Mouse (Mus musculus): ENCODE data around the gene Gm11939. TPM values are rescaled to one million over a fixed set of nuclear protein-coding genes. Genes with fewer than 3 reads are reported as not detected.

Gm11939 gene
- not detected for total RNA-seq (2023)

DNA sequence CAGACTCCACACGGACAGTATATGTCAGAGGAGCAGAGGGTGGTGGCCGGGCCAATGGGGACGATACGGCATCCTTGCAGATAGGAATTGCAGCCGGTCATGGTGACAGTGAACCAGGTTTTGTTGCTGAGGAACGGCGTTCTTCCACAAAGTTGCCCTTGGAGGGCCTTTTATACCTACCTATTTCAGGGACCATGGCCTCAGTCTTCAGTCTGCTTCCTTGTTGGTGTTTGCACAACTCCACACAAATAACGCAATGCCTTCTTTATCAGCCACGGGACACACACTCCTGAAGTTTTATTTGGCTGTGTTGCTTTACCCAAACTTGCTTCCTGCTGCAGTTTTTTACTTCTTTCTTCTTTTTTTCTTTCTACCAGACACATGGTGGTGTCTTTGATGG lies at the start of gene Gm11939:
Gene Gm11939, minus strand, starts transcription at position 101 of the 400 bp plus-strand sequence.

DNA sequence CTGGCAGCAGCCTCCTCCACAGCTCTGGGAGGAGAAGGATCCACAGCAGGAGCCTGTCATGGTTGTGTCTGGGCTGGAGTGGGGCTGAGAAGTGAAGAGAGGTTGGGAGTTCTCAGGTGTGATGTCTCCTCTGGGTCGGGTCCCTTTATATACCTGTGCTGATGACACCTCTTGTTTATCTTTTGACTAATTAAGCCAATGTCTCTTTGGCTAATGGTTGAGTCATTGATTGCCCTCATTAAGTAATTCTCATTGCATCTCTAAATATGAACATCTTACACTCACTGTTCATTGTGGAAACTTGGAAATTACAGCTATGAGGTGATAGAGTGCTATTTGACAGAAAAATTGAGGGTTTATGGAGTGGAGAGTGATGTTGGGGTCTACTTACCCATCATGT lies 43.9 kb upstream of the Gm11939 start, which contains the start of gene Gm11938:
Gene Gm11938, minus strand, starts transcription at position 101 of the 400 bp plus-strand sequence.

DNA sequence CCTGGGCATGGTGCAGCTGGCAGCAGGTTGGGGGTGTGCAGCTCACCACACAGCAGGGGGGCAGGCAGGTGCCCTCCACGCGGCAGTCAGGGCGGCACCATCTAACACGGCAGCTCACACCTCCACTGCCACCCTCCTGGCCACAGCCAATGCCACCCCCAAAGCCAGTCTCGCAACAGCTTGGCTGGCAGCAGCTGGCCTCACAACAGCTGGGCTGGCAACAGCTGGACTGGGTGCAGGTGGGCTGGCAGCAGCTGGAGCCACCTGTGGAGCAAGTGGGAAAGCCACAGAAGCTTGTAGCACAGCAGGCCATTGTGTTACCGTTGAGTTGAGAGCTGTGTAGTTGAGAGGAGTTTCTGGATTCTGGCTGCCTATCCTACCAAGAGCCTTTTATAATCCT lies 38.5 kb upstream of the Gm11939 start, which contains the start of gene Krtap9-3:
Gene Krtap9-3, minus strand, starts transcription at position 364 of the 400 bp plus-strand sequence.

DNA sequence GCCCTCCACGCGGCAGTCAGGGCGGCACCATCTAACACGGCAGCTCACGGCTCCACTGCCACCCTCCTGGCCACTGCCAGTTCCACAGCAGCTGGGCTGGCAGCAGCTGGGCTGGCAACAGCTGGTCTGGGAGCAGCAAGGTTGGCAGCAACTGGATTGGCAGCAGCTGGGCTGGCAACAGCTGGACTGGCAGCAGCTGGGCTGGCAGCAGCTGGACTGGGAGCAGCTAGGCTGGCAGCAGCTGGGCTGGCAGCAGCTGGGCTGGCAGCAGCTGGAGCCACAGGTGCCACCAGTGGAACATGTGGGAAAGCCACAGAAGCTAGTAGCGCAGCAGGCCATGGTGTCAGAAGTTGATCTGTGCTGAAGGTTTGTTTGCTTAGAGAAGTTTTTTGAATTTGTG lies 31.7 kb upstream of the Gm11939 start, which contains the start of gene Krtap1-3:
Gene Krtap1-3, minus strand, starts transcription at position 359 of the 400 bp plus-strand sequence.

DNA sequence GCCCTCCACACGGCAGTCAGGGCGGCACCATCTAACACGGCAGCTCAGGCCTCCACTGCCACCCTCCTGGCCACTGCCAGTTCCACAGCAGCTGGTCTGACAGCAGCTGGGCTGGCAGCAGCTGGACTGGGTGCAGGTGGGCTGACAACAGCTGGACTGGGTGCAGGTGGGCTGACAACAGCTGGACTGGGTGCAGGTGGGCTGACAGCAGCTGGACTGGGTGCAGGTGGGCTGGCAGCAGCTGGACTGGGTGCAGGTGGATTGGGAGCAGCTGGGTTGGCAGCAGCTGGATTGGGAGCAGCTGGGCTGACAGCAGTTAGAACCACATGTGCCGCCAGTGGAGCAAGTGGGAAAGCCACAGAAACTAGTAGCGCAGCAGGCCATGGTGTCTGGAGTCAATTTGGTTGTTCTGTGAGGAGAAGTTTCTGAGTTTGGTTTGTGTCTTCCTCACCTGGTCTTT lies 24.0 kb upstream of the Gm11939 start, which contains the start of gene Krtap1-4:
Gene Krtap1-4, minus strand, starts transcription at position 410 of the 460 bp plus-strand sequence.

DNA sequence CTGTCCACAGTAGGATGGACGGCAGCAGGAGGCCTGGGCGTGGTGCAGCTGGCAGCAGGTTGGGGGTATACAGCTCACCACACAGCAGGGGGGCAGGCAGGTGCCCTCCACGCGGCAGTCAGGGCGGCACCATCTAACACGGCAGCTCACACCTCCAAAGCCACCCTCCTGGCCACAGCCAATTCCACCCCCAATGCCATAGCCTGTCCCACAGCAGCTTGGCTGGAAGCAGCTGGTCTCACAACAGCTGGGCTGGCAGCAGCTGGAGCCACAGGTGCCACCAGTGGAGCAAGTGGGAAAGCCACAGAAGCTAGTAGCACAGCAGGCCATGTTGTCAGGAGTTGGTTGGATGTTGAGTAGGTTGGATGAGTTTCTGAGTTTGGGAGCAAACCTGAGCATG lies 21.4 kb upstream of the Gm11939 start, which contains the start of gene Krtap1-5:
Gene Krtap1-5, minus strand, starts transcription at position 381 of the 400 bp plus-strand sequence.

DNA sequence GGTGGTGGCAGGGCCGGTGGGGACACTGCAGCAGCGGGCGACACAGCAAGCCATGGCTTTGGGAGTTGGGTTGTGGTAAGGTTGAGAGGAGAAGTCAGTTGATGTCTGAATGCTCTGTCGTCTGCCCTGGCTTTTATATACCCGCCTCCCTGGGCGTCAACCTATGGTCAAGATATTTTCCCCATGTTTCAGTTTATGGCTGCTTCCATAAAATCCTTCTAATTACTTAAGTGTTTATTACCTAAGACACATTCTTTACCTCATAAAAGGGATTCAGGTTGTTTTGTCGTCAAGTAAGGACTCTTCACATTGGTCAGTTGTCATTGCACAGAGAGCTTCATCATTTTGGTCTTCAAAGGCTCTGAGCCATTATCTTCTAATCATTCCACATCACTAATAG lies 7.3 kb upstream of the Gm11939 start, which contains the start of gene Krtap3-1:
Gene Krtap3-1, minus strand, starts transcription at position 101 of the 400 bp plus-strand sequence.

DNA sequence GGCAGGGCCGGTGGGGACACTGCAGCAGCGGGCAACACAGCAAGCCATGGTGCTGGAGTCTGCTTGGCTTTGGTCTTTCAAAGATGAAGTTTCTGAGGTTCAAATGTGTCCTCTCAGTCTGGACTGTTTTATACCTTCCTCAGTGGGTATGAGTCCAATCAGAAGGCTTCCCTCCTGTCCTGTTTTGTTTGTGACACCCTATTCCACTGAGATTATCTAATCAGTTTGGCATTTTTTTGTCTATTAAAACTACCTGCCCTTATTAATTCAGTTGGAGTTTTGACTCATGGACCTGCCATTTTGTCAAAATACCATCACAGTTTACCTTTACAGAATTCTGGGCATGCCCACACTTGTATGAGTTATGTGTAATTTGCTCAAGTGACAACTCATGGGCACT lies 2.5 kb downstream of the Gm11939 start, which contains the start of gene Krtap3-2:
Gene Krtap3-2, minus strand, starts transcription at position 101 of the 400 bp plus-strand sequence.

DNA sequence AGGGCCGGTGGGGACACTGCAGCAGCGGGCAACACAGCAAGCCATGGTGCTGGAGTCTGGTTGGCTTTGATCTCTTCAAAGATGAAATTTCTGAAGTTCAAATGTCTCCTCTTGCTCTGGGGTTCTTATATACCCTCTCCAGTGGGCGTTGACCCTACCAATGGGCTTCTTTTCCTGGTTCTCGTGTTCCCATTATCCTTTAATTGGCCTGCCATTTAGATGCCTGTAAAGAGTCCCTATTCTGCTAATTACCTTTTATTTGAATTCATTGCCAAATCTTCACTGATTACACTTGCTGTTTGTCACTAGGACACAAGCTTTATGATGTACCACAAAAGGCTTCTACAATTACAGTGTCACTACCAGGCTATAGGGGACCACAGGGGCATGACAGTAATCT lies 8.5 kb downstream of the Gm11939 start, which contains the start of gene Krtap3-3:
Gene Krtap3-3, minus strand, starts transcription at position 101 of the 400 bp plus-strand sequence.

DNA sequence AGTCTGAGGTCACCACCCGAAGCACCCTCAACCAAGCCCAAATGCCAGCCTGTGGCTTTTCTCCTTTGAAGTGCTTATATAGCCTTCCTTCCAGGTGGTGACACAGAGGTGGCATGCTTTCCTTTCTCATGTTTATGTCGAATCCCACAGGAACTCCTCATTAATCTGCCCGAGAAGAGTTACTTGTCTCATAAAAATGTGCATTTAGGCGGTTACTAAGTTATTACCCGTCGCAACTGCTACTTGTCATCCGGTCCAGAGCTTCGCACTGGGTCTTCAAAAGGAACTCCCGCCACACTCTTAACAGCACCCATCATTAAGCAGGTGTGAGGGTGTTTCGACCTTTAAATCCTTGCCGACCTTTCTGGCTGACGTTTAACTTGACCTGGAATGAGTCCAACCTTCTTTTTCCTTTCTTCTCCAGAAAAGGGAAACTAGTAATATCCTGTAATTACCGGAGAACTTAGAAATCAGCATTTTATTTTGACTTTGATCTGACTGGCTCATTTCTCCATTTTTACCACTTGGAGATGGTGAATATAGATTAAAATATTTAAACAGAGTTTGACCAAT lies 37.9 kb downstream of the Gm11939 start, which contains the start of gene Krt39:
Gene Krt39, minus strand, starts transcription at position 51 of the 573 bp plus-strand sequence.

Other genes starting within 250 kb of the Gm11939 start
- gene Krt25, start 236.5 kb downstream of the Gm11939 start, total RNA-seq (2023) = not detected
- not detected for gene Krt26, start 221.5 kb downstream of the Gm11939 start, total RNA-seq (2023)
- not detected for gene Krt27, start 208.4 kb downstream of the Gm11939 start, total RNA-seq (2023)
- not detected for gene Krt28, start 184.6 kb downstream of the Gm11939 start, total RNA-seq (2023)
- gene Krt10, start 170.1 kb downstream of the Gm11939 start, total RNA-seq (2023) = 1 to 10 TPM in 1 of 2 experiments, not detected in 1; 2.0 TPM
- not detected for gene Krt12, start 137.2 kb downstream of the Gm11939 start, total RNA-seq (2023)
- not detected for gene Krt20, start 121.3 kb downstream of the Gm11939 start, total RNA-seq (2023)
- not detected for gene Krt23, start 66.3 kb downstream of the Gm11939 start, total RNA-seq (2023)
- not detected for gene Krt39, start 38.1 kb downstream of the Gm11939 start, total RNA-seq (2023)
- not detected for gene Krt40, start 16.3 kb downstream of the Gm11939 start, total RNA-seq (2023)
- gene Krtap3-3, start 8.6 kb downstream of the Gm11939 start, total RNA-seq (2023) = not detected
- gene Krtap3-2, start 2.6 kb downstream of the Gm11939 start, total RNA-seq (2023) = not detected
- gene Krtap3-1, start 7.2 kb upstream of the Gm11939 start, total RNA-seq (2023) = not detected
- not detected for gene Krtap1-5, start 21.6 kb upstream of the Gm11939 start, total RNA-seq (2023)
- not detected for gene Krtap1-4, start 24.2 kb upstream of the Gm11939 start, total RNA-seq (2023)
- gene Krtap1-3, start 31.9 kb upstream of the Gm11939 start, total RNA-seq (2023) = not detected
- not detected for gene Krtap9-3, start 38.6 kb upstream of the Gm11939 start, total RNA-seq (2023)
- not detected for gene Gm11938, start 43.8 kb upstream of the Gm11939 start, total RNA-seq (2023)
- gene Gm11937, start 50.7 kb upstream of the Gm11939 start, total RNA-seq (2023) = not detected
- gene Krtap2-4, start 55.4 kb upstream of the Gm11939 start, total RNA-seq (2023) = not detected
- gene Gm11562, start 61.0 kb upstream of the Gm11939 start, total RNA-seq (2023) = not detected
- gene Krtap4-1, start 68.8 kb upstream of the Gm11939 start, total RNA-seq (2023) = not detected
- not detected for gene Krtap4-2, start 75.6 kb upstream of the Gm11939 start, total RNA-seq (2023)
- not detected for gene Krtap4-7, start 84.6 kb upstream of the Gm11939 start, total RNA-seq (2023)
- gene Gm11555, start 90.8 kb upstream of the Gm11939 start, total RNA-seq (2023) = not detected
- not detected for gene Gm11563, start 99.5 kb upstream of the Gm11939 start, total RNA-seq (2023)
- gene Krtap4-6, start 106.5 kb upstream of the Gm11939 start, total RNA-seq (2023) = not detected
- gene Gm14190, start 131.3 kb upstream of the Gm11939 start, total RNA-seq (2023) = not detected
- gene Gm14180, start 174.8 kb upstream of the Gm11939 start, total RNA-seq (2023) = not detected
- gene Gm11595, start 213.4 kb upstream of the Gm11939 start, total RNA-seq (2023) = not detected
- not detected for gene Krtap4-8, start 221.2 kb upstream of the Gm11939 start, total RNA-seq (2023)
- not detected for gene Krtap4-9, start 225.7 kb upstream of the Gm11939 start, total RNA-seq (2023)
- gene Gm11596, start 234.0 kb upstream of the Gm11939 start, total RNA-seq (2023) = not detected
- not detected for gene Gm11569, start 239.5 kb upstream of the Gm11939 start, total RNA-seq (2023)
- not detected for gene Gm11554, start 245.0 kb upstream of the Gm11939 start, total RNA-seq (2023)

Data from monocyte, adult 59 days (primary cell).